Mouse (Mus musculus) megakaryocyte, adult 5-6 weeks (primary cell): ENCODE measurements around the gene Rp2. TPM values are rescaled to one million over a fixed set of nuclear protein-coding genes. Genes with fewer than 3 reads are reported as not detected.
A peak's percentile ranks its signal among the peaks of the same experiment; 100 is the strongest.

Source experiments
- ATAC-seq: 2 replicates; pipeline ENCODE4 v1.8.0; 2016; ENCODE audit warnings: mild to moderate bottlenecking, inconsistent platforms; ENCODE audit not compliant: poor library complexity, severe bottlenecking
- total RNA-seq, 2 experiments: library from RNA; stranded (forward) in 1 of 2; stranded (reverse) in 1 of 2; fragments of 153-499, 151-499 nt in 1 of 2; fragments of 221-1000, 200-1000 nt in 1 of 2; gene quantifications; 2 replicates each; pipeline versions ENCODE4 v1.2.3 to v1.2.4; 2015 to 2017

The Rp2 gene
- total RNA-seq, 2 experiments from 2014 or later: 116 to 123 TPM

DNA sequence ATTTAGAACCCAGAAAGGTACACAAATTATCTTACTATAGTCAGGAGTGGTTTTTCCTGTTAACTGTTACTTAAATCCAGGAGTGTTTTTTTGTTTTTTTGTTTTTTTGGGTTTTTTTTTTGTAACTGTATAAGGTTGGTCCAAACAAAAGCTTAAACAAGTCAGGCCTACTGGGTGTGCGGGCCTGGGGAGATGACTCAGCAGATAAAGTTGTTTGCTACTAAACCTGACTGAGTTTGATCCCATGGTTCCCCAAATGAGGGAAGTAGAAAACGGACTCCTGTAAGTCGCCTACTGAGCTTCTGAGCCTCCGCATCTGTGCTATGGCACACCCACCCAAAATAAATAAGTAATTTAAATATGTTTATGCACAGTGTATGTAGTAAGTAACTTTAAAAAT lies 55.3 kb downstream of the Rp2 start:
- no peak for ATAC-seq

DNA sequence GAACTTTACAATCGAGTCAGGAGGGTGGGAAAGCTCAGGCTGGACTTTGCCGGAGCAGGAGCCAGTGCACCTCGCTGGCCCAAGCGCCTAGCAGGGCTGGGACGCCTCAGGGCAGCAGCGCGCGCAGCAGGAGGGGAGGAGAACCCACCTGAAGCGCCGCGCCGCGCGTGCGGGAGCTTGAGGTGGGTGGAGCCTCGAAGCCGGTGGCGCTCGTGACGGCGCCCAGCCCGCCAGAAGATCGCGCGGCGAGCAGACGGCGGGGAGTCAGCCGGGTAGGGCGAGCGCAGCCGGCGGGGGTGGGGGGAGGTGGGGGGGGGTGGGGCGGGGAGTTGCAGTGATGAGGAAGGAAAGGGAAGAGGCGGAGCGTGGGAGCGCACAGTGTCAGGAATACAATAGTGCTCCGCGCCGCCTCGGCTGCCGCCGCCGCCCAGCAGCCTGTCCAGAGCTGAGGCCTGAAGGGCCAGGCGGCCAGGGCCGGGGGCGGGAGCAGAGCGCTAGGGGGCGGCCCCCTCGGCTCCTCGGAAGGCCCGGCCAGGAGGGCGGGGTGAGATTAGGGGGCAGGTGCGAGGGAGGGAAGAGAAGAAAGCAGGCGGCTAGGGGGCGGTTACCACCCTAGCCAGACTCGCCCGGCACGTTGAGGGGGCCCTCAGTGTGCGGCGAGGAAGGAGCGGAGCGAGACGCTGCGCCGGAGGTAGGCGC lies 61.0 kb downstream of the Rp2 start, which contains the start of gene Jade3:
TSS of gene Jade3 (plus strand) at position 549 of the 699 bp plus-strand sequence.
- ATAC-seq: peak; percentile 88

DNA sequence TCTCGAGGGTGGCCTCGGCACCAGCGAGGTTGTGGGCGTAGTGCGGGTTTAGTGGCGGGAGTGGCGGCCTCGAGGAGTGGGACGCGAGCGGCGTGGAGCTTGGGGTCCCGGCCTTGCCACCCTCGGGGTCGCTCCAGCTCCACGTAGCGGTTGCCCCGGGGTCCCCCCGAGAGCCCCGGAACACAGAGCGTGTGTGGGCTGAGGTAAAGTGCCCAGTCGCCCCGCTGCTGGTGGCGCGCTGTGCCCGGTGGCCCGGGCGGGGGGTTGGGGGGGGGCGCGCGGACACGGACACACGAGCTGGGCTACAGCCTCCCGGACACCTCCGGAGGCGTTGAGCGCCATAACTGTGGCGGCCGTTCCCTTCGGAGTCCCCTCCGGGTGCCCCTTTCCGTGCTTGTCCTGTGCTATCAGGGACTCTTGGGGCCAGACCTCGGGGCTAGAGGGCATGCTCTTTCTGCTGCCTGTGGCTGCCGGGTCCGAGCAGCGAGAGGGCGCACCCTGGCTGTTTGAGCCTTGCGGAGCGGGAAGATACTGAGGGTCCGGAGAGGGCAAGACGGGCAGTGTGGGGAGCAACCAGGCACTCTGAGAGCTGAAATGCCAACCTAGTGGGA lies 61.7 kb downstream of the Rp2 start:
- peak; percentile 36 for ATAC-seq

Other genes starting within 250 kb of the Rp2 start
- 7.3 and 8.6 TPM in 2 replicates for gene Slc9a7, start 72.7 kb upstream of the Rp2 start, total RNA-seq (2015)
- 10.0 and 11.6 TPM in 2 replicates for gene Slc9a7, start 72.7 kb upstream of the Rp2 start, total RNA-seq (2017)
- 3.2 and 4.8 TPM in 2 replicates for gene Jade3, start 61.2 kb downstream of the Rp2 start, total RNA-seq (2015)
- 4.3 and 6.7 TPM in 2 replicates for gene Jade3, start 61.2 kb downstream of the Rp2 start, total RNA-seq (2017)
- gene Rgn, start 185.3 kb downstream of the Rp2 start, total RNA-seq (2015): not detected in 2 replicates
- gene Rgn, start 185.3 kb downstream of the Rp2 start, total RNA-seq (2017): not detected in 2 replicates